Mouse (Mus musculus) neural tube, embryonic 14.5 days (tissue): ENCODE results near the gene Rfx3. TPM values are rescaled to one million over a fixed set of nuclear protein-coding genes. Genes with fewer than 3 reads are reported as not detected.

Experiments used
- ATAC-seq: fragments of 200-750 bp; cut with Nextera tagmentation; 2 replicates; pipeline ENCODE4 v1.8.0; 2017; ENCODE audit warnings: low read depth, mild to moderate bottlenecking, moderate TSS enrichment, moderate library complexity
- H3K27ac ChIP-seq: fragments of 300-500 bp; sonication (generic); 2 replicates; pipeline ENCODE4 v1.5.1; 2014; ENCODE audit warnings: low read depth, mild to moderate bottlenecking, control low read depth, low read length, moderate library complexity, mixed read lengths
- H3K27me3 ChIP-seq: fragments of 300-500 bp; sonication (generic); 2 replicates; pipeline ENCODE4 v1.6.1; 2014; ENCODE audit warnings: low read length; ENCODE audit not compliant: control insufficient read depth, insufficient read depth
- H3K36me3 ChIP-seq: fragments of 300-500 bp; sonication (generic); 2 replicates; pipeline ENCODE4 v1.6.1; 2014; ENCODE audit warnings: low read length, mixed read lengths; ENCODE audit not compliant: control insufficient read depth, insufficient read depth
- H3K4me1 ChIP-seq: fragments of 300-500 bp; sonication (generic); 2 replicates; pipeline ENCODE4 v1.6.1; 2014; ENCODE audit warnings: low read length; ENCODE audit not compliant: control insufficient read depth, insufficient read depth
- H3K4me2 ChIP-seq: fragments of 300-500 bp; sonication (generic); 2 replicates; pipeline ENCODE4 v1.6.1; 2014; ENCODE audit warnings: mild to moderate bottlenecking, low read depth, low read length, control low read depth
- H3K4me3 ChIP-seq: fragments of 300-500 bp; sonication (generic); 2 replicates; pipeline ENCODE4 v1.5.1; 2014; ENCODE audit warnings: low read depth, low read length, control low read depth, mixed read lengths
- H3K9ac ChIP-seq: fragments of 300-500 bp; sonication (generic); replicated peaks from 2 replicates; pipeline ENCODE4 v1.6.1; 2014; ENCODE audit warnings: low read depth, mild to moderate bottlenecking, control low read depth, low read length, mixed read lengths
- H3K9me3 ChIP-seq: fragments of 300-500 bp; sonication (generic); 2 replicates; pipeline ENCODE4 v1.6.1; 2016; ENCODE audit warnings: low read length; ENCODE audit not compliant: control insufficient read depth
- WGBS: fragments of 180-500 bp; shearing (Covaris S2); extraction: QIAGEN DNeasy Blood & Tissue Kit; methylation state at CpG from one replicate; pipeline ENCODE4 v1.1.7; 2014; 5-methylcytosine and 5-hydroxymethylcytosine counted together
- polyA plus RNA-seq: library from polyadenylated mRNA; unstranded; fragments of >200 nt; fragmentation: Nextera tagmentation; extraction: Ambion mirVana; gene quantifications from 2 replicates; pipeline ENCODE4 v1.2.1, GENCODE M21; 2014

Gene Rfx3
- polyA plus RNA-seq, result 30.6 and 37.0 TPM in 2 replicates

GRCm38 (mm10) chr19:28010471-28011395 lies at the start of gene Rfx3:
Gene Rfx3 (minus strand): TSS chr19:28011166.
- H3K27ac ChIP-seq, result peak within 1 kb of the TSS; percentile 100

GRCm38 (mm10) chr19:28052058-28052457 lies 41.1 kb upstream of the Rfx3 start:
- Histone ChIP-seq H3K27ac (no peak overlapping the region), H3K9me3 (no peaks in the 10 kb centered on the region), H3K4me1 (no peaks in the 10 kb centered on the region), H3K4me3 (no peak overlapping the region), H3K27me3 (no peaks in the 10 kb centered on the region), H3K9ac (no peak overlapping the region), H3K36me3 (no peaks in the 10 kb centered on the region), H3K4me2 (no peak overlapping the region)
- 58% methylated on average over 1 of the region's 1 CpGs for WGBS
- no peak for ATAC-seq

More at GRCm38 (mm10) chr19:28010471-28011395, at the start of gene Rfx3:
- Histone ChIP-seq H3K27me3 (no peaks in the 10 kb centered on the region), H3K36me3 (no peaks in the 10 kb centered on the region), H3K4me3 (peak within 1 kb of the TSS; percentile 84), H3K4me1 (peaks cover 10% of the 10 kb centered on the region), H3K4me2 (peak within 1 kb of the TSS; percentile 83), H3K9ac (peak within 1 kb of the TSS; percentile 96), H3K9me3 (no peaks in the 10 kb centered on the region)
- peak; percentile 87 for ATAC-seq
- WGBS, result under 1% methylated on average over 74 of the region's 78 CpGs

- Histone ChIP-seq H3K27me3 (no peaks in the 10 kb centered on the region), H3K4me2 (no peak overlapping the region), H3K9ac (no peak overlapping the region), H3K36me3 (no peaks in the 10 kb centered on the region), H3K4me1 (no peaks in the 10 kb centered on the region), H3K27ac (no peak overlapping the region), H3K9me3 (no peaks in the 10 kb centered on the region), H3K4me3 (no peak overlapping the region)
- WGBS, result 83% methylated on average over 5 of the region's 5 CpGs
- ATAC-seq, result no peak
Measured at GRCm38 (mm10) chr19:28051571-28051970, 40.6 kb upstream of the Rfx3 start.

- Histone ChIP-seq H3K4me3 (no peak overlapping the region), H3K4me1 (no peaks in the 10 kb centered on the region), H3K9me3 (no peaks in the 10 kb centered on the region), H3K27me3 (no peaks in the 10 kb centered on the region), H3K36me3 (no peaks in the 10 kb centered on the region), H3K9ac (no peak overlapping the region), H3K27ac (no peak overlapping the region), H3K4me2 (no peak overlapping the region)
- ATAC-seq, result no peak
- whole genome bisulfite sequencing, result 92% methylated on average over 4 of the region's 4 CpGs
Measured at GRCm38 (mm10) chr19:28049280-28049679, 38.3 kb upstream of the Rfx3 start.

GRCm38 (mm10) chr19:28046806-28047205 lies 35.8 kb upstream of the Rfx3 start:
- H3K9me3 ChIP-seq, result no peaks in the 10 kb centered on the region
- H3K4me3 ChIP-seq, result no peak overlapping the region
- 92% methylated on average over 5 of the region's 5 CpGs for WGBS
- no peaks in the 10 kb centered on the region for H3K4me1 ChIP-seq
- H3K4me2 ChIP-seq, result no peak overlapping the region
- H3K36me3 ChIP-seq, result no peaks in the 10 kb centered on the region
- no peak overlapping the region for H3K27ac ChIP-seq
- ATAC-seq, result no peak
- no peaks in the 10 kb centered on the region for H3K27me3 ChIP-seq
- no peak overlapping the region for H3K9ac ChIP-seq

GRCm38 (mm10) chr19:28044950-28045349 lies 34.0 kb upstream of the Rfx3 start:
- Histone ChIP-seq H3K9me3 (no peaks in the 10 kb centered on the region), H3K9ac (no peak overlapping the region), H3K4me1 (no peaks in the 10 kb centered on the region), H3K27me3 (no peaks in the 10 kb centered on the region), H3K27ac (no peak overlapping the region), H3K36me3 (no peaks in the 10 kb centered on the region), H3K4me3 (no peak overlapping the region), H3K4me2 (no peak overlapping the region)
- WGBS, result 88% methylated on average over 5 of the region's 5 CpGs
- no peak for ATAC-seq

GRCm38 (mm10) chr19:28011718-28012499 lies 943 bp upstream of the Rfx3 start:
- WGBS, result under 1% methylated on average over 52 of the region's 52 CpGs

GRCm38 (mm10) chr19:28011396-28011717 lies 391 bp upstream of the Rfx3 start:
- ATAC-seq, result peak; percentile 98
- Histone ChIP-seq H3K36me3 (no peaks in the 10 kb centered on the region), H3K9ac (peak overlapping the region; percentile 96), H3K9me3 (no peaks in the 10 kb centered on the region), H3K27ac (peak overlapping the region; percentile 100), H3K4me3 (peak overlapping the region; percentile 84), H3K27me3 (no peaks in the 10 kb centered on the region), H3K4me1 (peaks cover 10% of the 10 kb centered on the region), H3K4me2 (peak overlapping the region; percentile 83)
- WGBS, result 0% methylated on average over 28 of the region's 30 CpGs

More at GRCm38 (mm10) chr19:28011718-28012499, 943 bp upstream of the Rfx3 start:
- ATAC-seq, result peak; percentile 66
- Histone ChIP-seq H3K9ac (peak overlapping the region; percentile 96), H3K4me3 (peak overlapping the region; percentile 84), H3K27ac (peak overlapping the region; percentile 100), H3K27me3 (no peaks in the 10 kb centered on the region), H3K36me3 (no peaks in the 10 kb centered on the region), H3K4me1 (peaks cover 10% of the 10 kb centered on the region), H3K4me2 (peak overlapping the region; percentile 83), H3K9me3 (no peaks in the 10 kb centered on the region)
